Mouse (Mus musculus) thymus, adult 2 months (tissue): Measurements from ENCODE around the gene Zc3h7b.

ENCODE experiments used
- CTCF ChIP-seq: fragments of 200-500 bp; IDR thresholded peaks from 2 replicates; pipeline ENCODE4 v1.5.1; 2012; ENCODE audit warnings: mild to moderate bottlenecking, control low read depth, low read length, moderate library complexity, borderline replicate concordance; ENCODE audit not compliant: control insufficient read depth, poor library complexity, insufficient read depth; ENCODE audit errors: extremely low read depth
- POLR2A ChIP-seq: fragments of 200-500 bp; IDR thresholded peaks from 2 replicates; pipeline ENCODE4 v1.6.1; 2012; ENCODE audit warnings: mild to moderate bottlenecking, low read length, control low read depth, moderate library complexity; ENCODE audit not compliant: control insufficient read depth, poor library complexity, insufficient read depth; ENCODE audit errors: extremely low read depth

DNA sequence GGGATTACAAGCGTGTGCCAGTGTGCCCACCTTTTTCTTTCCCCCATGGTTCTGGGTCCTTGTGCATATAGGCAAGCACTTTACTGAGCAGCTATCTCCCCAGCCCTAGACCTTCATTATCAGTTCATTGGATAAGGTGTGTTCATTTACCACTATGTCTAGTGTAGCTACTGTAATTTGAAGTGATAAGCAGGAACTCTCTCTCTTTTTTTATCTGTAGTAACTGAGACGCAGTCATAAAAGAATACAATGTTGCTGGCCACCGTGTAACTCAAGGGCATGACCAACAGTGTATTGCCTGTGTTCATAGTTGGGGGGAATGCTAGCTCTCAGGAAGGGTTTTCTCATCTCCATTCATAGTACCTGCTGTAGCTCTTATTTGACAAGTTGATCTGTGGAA, 14.7 kb downstream of the Zc3h7b start:
- TF ChIP-seq POLR2A (no peak), CTCF (no peak)
